In genomic region chr12:105981121-105981973, GRCm38 (mm10) we compare ENCODE assay signal across 9 mouse cellular contexts. TPM values are rescaled to one million over a fixed set of nuclear protein-coding genes. Genes with fewer than 3 reads are reported as not detected.
DNase-seq lines count a peak whose midpoint lies in the region; ATAC-seq lines count a peak whose summit lies in the region.
"Had no signal": no experiment of that assay in that cellular context is flagged by ENCODE, and none has a peak within 500 bp of the region (broad histone marks: within the 10 kb centered on the region; RNA-seq: fewer than 3 reads in every experiment).

No protein-coding gene starts in this region.

- H3K27me3 ChIP-seq in forebrain, embryonic 13.5 days: no peaks in the 10 kb centered on the region
- no peaks in the 10 kb centered on the region for H3K27me3 ChIP-seq in forebrain, embryonic 14.5 days (replicated peaks; ENCODE audit: control insufficient read depth, insufficient read depth, low read length)
- no peaks in the 10 kb centered on the region for H3K27me3 ChIP-seq in heart, embryonic 12.5 days (replicated peaks)
- H3K27me3 ChIP-seq: neural tube, embryonic 13.5 days had no signal

- peaks cover 5% of the 10 kb centered on the region; the same call in 1 of the 2 replicates for H3K9me3 ChIP-seq in forebrain, embryonic 13.5 days (replicated peaks)
- peaks cover 2% of the 10 kb centered on the region; the same call in 1 of the 2 replicates for H3K9me3 ChIP-seq in forebrain, embryonic 14.5 days (replicated peaks; ENCODE audit: control insufficient read depth, low read length)
- H3K9me3 ChIP-seq in heart, embryonic 12.5 days (replicated peaks): peaks cover 5% of the 10 kb centered on the region

- H3K4me1 ChIP-seq in forebrain, embryonic 13.5 days: peaks cover 6% of the 10 kb centered on the region; the same call in 1 of the 2 replicates
- no peaks in the 10 kb centered on the region for H3K4me1 ChIP-seq in forebrain, embryonic 14.5 days (ENCODE audit: control insufficient read depth, insufficient read depth, low read length)
- H3K4me1 ChIP-seq in heart, embryonic 12.5 days (replicated peaks): 0 out of 2 replicates have a peak, but pooled peaks cover 10% of the 10 kb centered on the region
- H3K4me1 ChIP-seq: neural tube, embryonic 13.5 days had no signal

- 26% methylated on average over 13 of the region's 16 CpGs for WGBS in forebrain, embryonic 13.5 days
- WGBS in forebrain, embryonic 14.5 days: 24% methylated on average over 12 of the region's 16 CpGs
- 17% methylated on average over 10 of the region's 16 CpGs for WGBS in heart, embryonic 12.5 days
- 24% methylated on average over 13 of the region's 16 CpGs for WGBS in large intestine, adult 2 months

- no peak overlapping the region for H3K27ac ChIP-seq in forebrain, embryonic 13.5 days
- no peak overlapping the region for H3K27ac ChIP-seq in forebrain, embryonic 14.5 days (ENCODE audit: low read depth, low read length)
- H3K27ac ChIP-seq in heart, embryonic 12.5 days (ENCODE audit: poor library complexity, severe bottlenecking): no peak overlapping the region
- H3K27ac ChIP-seq: neural tube, embryonic 13.5 days had no signal

- no peak for DNase-seq in forebrain, embryonic 14.5 days (ENCODE audit: low spot score)
- DNase-seq in large intestine, adult 2 months (ENCODE audit: low read depth, low spot score): peak; percentile 4
- peak; percentile 48 for DNase-seq in naive thymus-derived CD4-positive, alpha-beta T cell, adult 2 months (ENCODE audit: low read depth)
- DNase-seq in left cerebral cortex, adult 8-10 months (ENCODE audit: low spot score in 2 of 2): no peak

- no peak overlapping the region for H3K4me3 ChIP-seq in forebrain, embryonic 13.5 days
- H3K4me3 ChIP-seq in forebrain, embryonic 14.5 days (ENCODE audit: low read depth, low read length): no peak overlapping the region
- peak overlapping the region; percentile 37 for H3K4me3 ChIP-seq in heart, embryonic 12.5 days
- H3K4me3 ChIP-seq: neural tube, embryonic 13.5 days had no signal

- no peak overlapping the region for H3K9ac ChIP-seq in forebrain, embryonic 13.5 days
- no peak overlapping the region for H3K9ac ChIP-seq in forebrain, embryonic 14.5 days (ENCODE audit: low read length)
- H3K9ac ChIP-seq in heart, embryonic 12.5 days: peak overlapping the region; percentile 10
- H3K9ac ChIP-seq: neural tube, embryonic 13.5 days had no signal

- H3K36me3 ChIP-seq in forebrain, embryonic 13.5 days (ENCODE audit: poor library complexity, severe bottlenecking): no peaks in the 10 kb centered on the region
- no peaks in the 10 kb centered on the region for H3K36me3 ChIP-seq in forebrain, embryonic 14.5 days (ENCODE audit: control insufficient read depth, insufficient read depth, low read length)
- no peaks in the 10 kb centered on the region for H3K36me3 ChIP-seq in heart, embryonic 12.5 days
- H3K36me3 ChIP-seq: neural tube, embryonic 13.5 days had no signal

- no peak for ATAC-seq in forebrain, embryonic 13.5 days
- ATAC-seq in forebrain, embryonic 14.5 days: no peak
- ATAC-seq in activated CD4-positive, CD25-positive, alpha-beta regulatory T cell, adult 4 months: peak; percentile 81
- ATAC-seq in heart, embryonic 12.5 days (ENCODE audit: insufficient number of reproducible peaks, low FRiP score): peak; percentile 68; the same call in 1 of the 2 replicates
- no peak; the same call in 1 of the 2 replicates for ATAC-seq in erythroid progenitor cell, adult 5-6 weeks (replicated peaks; ENCODE audit: low FRiP score, poor library complexity, severe bottlenecking)

- peak overlapping the region; percentile 13; the same call in 1 of the 2 replicates for H3K4me2 ChIP-seq in forebrain, embryonic 13.5 days
- H3K4me2 ChIP-seq in forebrain, embryonic 14.5 days (ENCODE audit: low read length): no peak overlapping the region
- H3K4me2 ChIP-seq in heart, embryonic 12.5 days: peak overlapping the region; percentile 55
- H3K4me2 ChIP-seq: neural tube, embryonic 13.5 days had no signal

RNA-seq across cellular contexts. Expression of gene Vrk1, which starts 28.7 kb away (rescaled TPM):
- 98.6 and 101 TPM in 2 replicates for polyA plus RNA-seq in forebrain, embryonic 13.5 days (2015; fragmentation: Nextera tagmentation; extraction: Ambion mirVana)
- polyA plus RNA-seq in forebrain, embryonic 14.5 days (2014; fragmentation: Nextera tagmentation; extraction: Ambion mirVana): 80.6 and 90.8 TPM in 2 replicates
- polyA plus RNA-seq in activated CD4-positive, CD25-positive, alpha-beta regulatory T cell, adult 4 months (2017; shearing (Covaris generic)): 100 to 1,000 TPM; 161 to 189 TPM
- polyA plus RNA-seq in heart, embryonic 12.5 days (2016; fragmentation: Nextera tagmentation; extraction: Ambion mirVana): 46.8 and 47.0 TPM in 2 replicates
- 6.5 and 7.9 TPM in 2 replicates for polyA plus RNA-seq in large intestine, adult 2 months (2012; rRNA removed)
- 56.6 and 67.8 TPM in 2 replicates for total RNA-seq in erythroid progenitor cell, adult 5-6 weeks (2015; ENCODE audit: low replicate concordance)
- 94.3 and 104 TPM in 2 replicates for total RNA-seq in erythroid progenitor cell, adult 5-6 weeks (2017; ENCODE audit: low replicate concordance)
- 10 to 100 TPM; 19.4 to 24.9 (median 20.6) TPM for total RNA-seq in left cerebral cortex, adult 8-10 months (2022)

Comparison
In these comparisons a context has a peak if more than half of its experiments do, and no peak if none do; other contexts are left out.
1. ATAC-seq: peak in activated CD4-positive, CD25-positive, alpha-beta regulatory T cell, adult 4 months (single experiment) and heart, embryonic 12.5 days (single experiment); none in forebrain, embryonic 13.5 days (single experiment), forebrain, embryonic 14.5 days (single experiment) and erythroid progenitor cell, adult 5-6 weeks (single experiment).
2. DNase-seq: peak in large intestine, adult 2 months (single experiment) and naive thymus-derived CD4-positive, alpha-beta T cell, adult 2 months (single experiment); none in forebrain, embryonic 14.5 days (single experiment) and left cerebral cortex, adult 8-10 months (0 of 2).